Mouse (Mus musculus) adrenal gland, postnatal 36 days (tissue): ENCODE results near the gene Pea15a. TPM values are rescaled to one million over a fixed set of nuclear protein-coding genes. Genes with fewer than 3 reads are reported as not detected.

ENCODE experiments used
- DNase-seq, 2 experiments: peaks; one replicate each; pipeline ENCODE4 v3.0.0; 2021; ENCODE audit warnings: mixed read lengths in 1 of 2
- total RNA-seq, 2 experiments: library from RNA; stranded (reverse); gene quantifications; 2 replicates each; pipeline ENCODE4 v1.2.3; 2021

Gene Pea15a
- total RNA-seq, 2 experiments from 2014 or later, result 53.9 to 62.1 TPM

- DNase-seq, result no peak
Measured at GRCm38 (mm10) chr1:172204814-172205740, 1.5 kb downstream of the Pea15a start.

- DNase-seq, result no peak
Measured at GRCm38 (mm10) chr1:172204033-172204813, 2.4 kb downstream of the Pea15a start.

- no peak for DNase-seq
Measured at GRCm38 (mm10) chr1:172203566-172203965, 3.0 kb downstream of the Pea15a start.

- DNase-seq, result peak in 1 of 2 experiments; percentile 43
Measured at GRCm38 (mm10) chr1:172202894-172203522, 3.6 kb downstream of the Pea15a start.

GRCm38 (mm10) chr1:172201967-172202880, 4.4 kb downstream of the Pea15a start:
- peak; percentile 44 to 55 for DNase-seq

GRCm38 (mm10) chr1:172200871-172201447, 5.6 kb downstream of the Pea15a start:
- DNase-seq, result no peak

- DNase-seq, result no peak
Measured at GRCm38 (mm10) chr1:172200161-172200560, 6.4 kb downstream of the Pea15a start.

- DNase-seq, result no peak
Measured at GRCm38 (mm10) chr1:172198996-172199395, 7.6 kb downstream of the Pea15a start.

GRCm38 (mm10) chr1:172198316-172198715, 8.3 kb downstream of the Pea15a start:
- no peak for DNase-seq

GRCm38 (mm10) chr1:172197851-172198250, 8.8 kb downstream of the Pea15a start:
- no peak for DNase-seq

- no peak for DNase-seq
Measured at GRCm38 (mm10) chr1:172197146-172197545, 9.5 kb downstream of the Pea15a start.

GRCm38 (mm10) chr1:172194435-172194834, 12.2 kb downstream of the Pea15a start:
- DNase-seq, result no peak

- DNase-seq, result no peak
Measured at GRCm38 (mm10) chr1:172192217-172192616, 14.4 kb downstream of the Pea15a start.

GRCm38 (mm10) chr1:172191578-172191977, 15.0 kb downstream of the Pea15a start:
- DNase-seq, result no peak

- DNase-seq, result no peak
Measured at GRCm38 (mm10) chr1:172188891-172189290, 17.7 kb downstream of the Pea15a start.

- DNase-seq, result no peak
Measured at GRCm38 (mm10) chr1:172186401-172187289, 20.0 kb downstream of the Pea15a start.

- no peak for DNase-seq
Measured at GRCm38 (mm10) chr1:172183915-172184314, 22.7 kb downstream of the Pea15a start.

GRCm38 (mm10) chr1:172183056-172183455, 23.5 kb downstream of the Pea15a start:
- DNase-seq, result no peak

- DNase-seq, result no peak
Measured at GRCm38 (mm10) chr1:172181777-172182176, 24.8 kb downstream of the Pea15a start.

- no peak for DNase-seq
Measured at GRCm38 (mm10) chr1:172180881-172181280, 25.7 kb downstream of the Pea15a start.
